ENCODE assay signal across 8 mouse cellular contexts in the genomic region with DNA sequence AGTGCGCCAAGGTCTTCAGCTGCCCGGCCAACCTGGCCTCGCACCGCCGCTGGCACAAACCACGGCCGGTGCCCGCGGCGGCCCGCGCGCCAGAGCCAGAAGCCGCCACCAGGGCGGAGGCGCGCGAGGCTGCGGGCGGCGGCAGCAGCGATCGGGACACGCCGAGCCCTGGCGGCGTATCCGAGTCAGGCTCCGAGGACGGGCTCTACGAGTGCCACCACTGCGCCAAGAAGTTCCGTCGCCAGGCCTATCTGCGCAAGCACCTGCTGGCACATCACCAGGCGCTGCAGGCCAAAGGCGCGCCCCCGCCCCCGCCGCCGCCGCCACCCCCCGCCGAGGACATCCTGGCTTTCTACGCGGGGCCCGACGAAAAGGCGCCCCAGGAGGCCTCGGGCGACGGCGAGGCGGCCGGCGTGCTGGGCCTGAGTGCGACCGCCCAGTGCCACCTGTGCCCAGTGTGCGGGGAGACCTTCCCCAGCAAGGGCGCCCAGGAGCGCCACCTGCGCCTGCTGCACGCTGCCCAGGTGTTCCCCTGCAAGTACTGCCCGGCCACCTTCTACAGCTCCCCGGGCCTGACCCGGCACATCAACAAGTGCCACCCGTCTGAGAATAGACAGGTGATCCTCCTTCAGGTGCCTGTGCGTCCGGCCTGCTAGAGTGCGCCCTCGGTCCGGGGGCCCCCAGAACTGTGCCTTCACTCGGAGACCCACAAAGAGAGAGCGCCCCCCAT. TPM values are rescaled to one million over a fixed set of nuclear protein-coding genes. Genes with fewer than 3 reads are reported as not detected.
DNase-seq lines count a peak whose midpoint lies in the region; ATAC-seq and TF ChIP-seq lines count a peak whose summit lies in the region.

No protein-coding gene starts in this region.

- no peak overlapping the region for H3K27ac ChIP-seq in thymus, adult 2 months (ENCODE audit: control insufficient read depth, insufficient read depth, low read length)
- H3K27ac ChIP-seq in heart, embryonic 16.5 days (ENCODE audit: low read length): no peak overlapping the region
- no peak overlapping the region for H3K27ac ChIP-seq in limb, embryonic 15.5 days

- H3K27me3 ChIP-seq in thymus, adult 2 months (ENCODE audit: control insufficient read depth, insufficient read depth, low read length): peaks cover 37% of the 10 kb centered on the region
- peaks cover 89% of the 10 kb centered on the region for H3K27me3 ChIP-seq in heart, embryonic 16.5 days (ENCODE audit: control insufficient read depth, insufficient read depth, low read length)
- peaks cover 92% of the 10 kb centered on the region for H3K27me3 ChIP-seq in limb, embryonic 15.5 days

- TF ChIP-seq CTCF in thymus, adult 2 months (IDR thresholded peaks at IDR 0.05; ENCODE audit: borderline replicate concordance, control insufficient read depth, extremely low read depth, insufficient read depth, low read length, poor library complexity): no peak
- no peak for TF ChIP-seq CTCF in lung, adult 2 months (IDR thresholded peaks at IDR 0.05; ENCODE audit: insufficient read depth, low read length)

- H3K4me3 ChIP-seq in thymus, adult 2 months (ENCODE audit: control insufficient read depth, insufficient read depth, low read length): 0 out of 2 replicates have a peak overlapping the region, but pooled peaks have one; percentile 16
- peak overlapping the region; percentile 55 for H3K4me3 ChIP-seq in heart, embryonic 16.5 days (ENCODE audit: low read length)
- H3K4me3 ChIP-seq in limb, embryonic 15.5 days: peak overlapping the region; percentile 47
- H3K4me3 ChIP-seq in lung, adult 2 months (replicated peaks; ENCODE audit: extremely low read depth, low read depth, low read length): no peak overlapping the region

- TF ChIP-seq POLR2A in thymus, adult 2 months (IDR thresholded peaks at IDR 0.05; ENCODE audit: control insufficient read depth, extremely low read depth, insufficient read depth, low read length, poor library complexity): no peak
- TF ChIP-seq POLR2A in lung, adult 2 months (IDR thresholded peaks at IDR 0.05; ENCODE audit: borderline replicate concordance, extremely low read depth, low read depth, low read length): no peak

- H3K4me1 ChIP-seq in thymus, adult 2 months (replicated peaks; ENCODE audit: control insufficient read depth, insufficient read depth, low read length): peaks cover 6% of the 10 kb centered on the region
- peaks cover 16% of the 10 kb centered on the region for H3K4me1 ChIP-seq in heart, embryonic 16.5 days (ENCODE audit: control insufficient read depth, insufficient read depth, low read length)
- peaks cover 39% of the 10 kb centered on the region for H3K4me1 ChIP-seq in limb, embryonic 15.5 days
- H3K4me1 ChIP-seq in lung, adult 2 months (ENCODE audit: control insufficient read depth, insufficient read depth, low read length): peaks cover 6% of the 10 kb centered on the region

- no peak overlapping the region for H3K9ac ChIP-seq in heart, embryonic 16.5 days (ENCODE audit: low read length)
- no peak overlapping the region for H3K9ac ChIP-seq in limb, embryonic 15.5 days

- no peak for ATAC-seq in heart, embryonic 16.5 days (replicated peaks; ENCODE audit: extremely low read depth, insufficient read depth, low FRiP score)
- no peak for ATAC-seq in limb, embryonic 15.5 days (ENCODE audit: insufficient number of reproducible peaks, low FRiP score, low TSS enrichment, low read depth)

- DNase-seq in embryo, embryonic 10 days (ENCODE audit: low spot score): peak; percentile 57
- no peak for DNase-seq in embryo, embryonic 9.5 days (ENCODE audit: extremely low spot score)
- no peak for DNase-seq in thymus, adult 2 months
- no peak for DNase-seq in thymus, postnatal 25 days
- peak; percentile 46 for DNase-seq in right cerebral cortex, postnatal 25 days
- no peak for DNase-seq in lung, adult 2 months

- WGBS in thymus, adult 2 months: 3% methylated on average over 75 of the region's 75 CpGs
- WGBS in heart, embryonic 16.5 days: 1% methylated on average over 75 of the region's 75 CpGs
- WGBS in limb, embryonic 15.5 days: 1% methylated on average over 68 of the region's 75 CpGs
- WGBS in lung, adult 2 months: 2% methylated on average over 75 of the region's 75 CpGs

- peak overlapping the region; percentile 81 for H3K4me2 ChIP-seq in heart, embryonic 16.5 days (ENCODE audit: low read depth, low read length)
- peak overlapping the region; percentile 99 for H3K4me2 ChIP-seq in limb, embryonic 15.5 days

- H3K36me3 ChIP-seq in thymus, adult 2 months (ENCODE audit: control insufficient read depth, insufficient read depth, low read length): no peaks in the 10 kb centered on the region
- H3K36me3 ChIP-seq in heart, embryonic 16.5 days (ENCODE audit: control insufficient read depth, insufficient read depth): no peaks in the 10 kb centered on the region
- no peaks in the 10 kb centered on the region for H3K36me3 ChIP-seq in limb, embryonic 15.5 days

- H3K9me3 ChIP-seq in heart, embryonic 16.5 days (replicated peaks; ENCODE audit: control insufficient read depth, low read length): no peaks in the 10 kb centered on the region
- H3K9me3 ChIP-seq in limb, embryonic 15.5 days: no peaks in the 10 kb centered on the region

RNA-seq across cellular contexts. Expression of a gene that starts 1.6 kb away (rescaled TPM):
- 9.9 and 14.5 TPM in 2 replicates for polyA plus RNA-seq in thymus, adult 2 months (2012; rRNA removed)
- polyA plus RNA-seq in heart, embryonic 16.5 days (2015; fragmentation: Nextera tagmentation; extraction: Ambion mirVana): 0.24 TPM in 1 of 2 replicates, not detected in the other
- polyA plus RNA-seq in limb, embryonic 15.5 days (2015; fragmentation: Nextera tagmentation; extraction: Ambion mirVana): 0.06 TPM in 1 of 2 replicates, not detected in the other
- polyA plus RNA-seq in lung, adult 2 months (2012; rRNA removed): 0.15 and 0.51 TPM in 2 replicates

Comparison
In these comparisons a context has a peak if more than half of its experiments do, and no peak if none do; other contexts are left out.
1. DNase-seq: peak in embryo, embryonic 10 days (single experiment) and right cerebral cortex, postnatal 25 days (single experiment); none in embryo, embryonic 9.5 days (single experiment), thymus, adult 2 months (single experiment), thymus, postnatal 25 days (single experiment) and lung, adult 2 months (single experiment).